Mouse (Mus musculus): ENCODE measurements around the gene Fermt3.
"Not testable (repeated sequence)": the region's sequence is repeated elsewhere in the genome, so short reads cannot be mapped to it uniquely, and the experiment has no call there.

Gene Fermt3

GRCm38 (mm10) chr19:6991166-6991565 lies 28.1 kb downstream of the Fermt3 start:
- DNase-seq (ENCODE audit: low spot score in 2 of 2), result not testable (repeated sequence)

- DNase-seq (ENCODE audit: low spot score in 2 of 2), result no peak
These were observed 28.6 kb downstream of the Fermt3 start for GRCm38 (mm10) chr19:6990712-6991111.

GRCm38 (mm10) chr19:6989251-6989650 lies 30.0 kb downstream of the Fermt3 start:
- no peak for DNase-seq (ENCODE audit: low spot score in 2 of 2)

GRCm38 (mm10) chr19:6987904-6988285 lies 31.4 kb downstream of the Fermt3 start:
- no peak for DNase-seq (ENCODE audit: low spot score in 2 of 2)

GRCm38 (mm10) chr19:6987061-6987903 lies 32.0 kb downstream of the Fermt3 start, which contains the start of gene Vegfb:
Gene Vegfb (minus strand): TSS chr19:6987651.
- peak; percentile 68 to 71 for DNase-seq (ENCODE audit: low spot score in 2 of 2)

GRCm38 (mm10) chr19:6985951-6986708 lies 33.1 kb downstream of the Fermt3 start:
- no peak for DNase-seq (ENCODE audit: low spot score in 2 of 2)

- no peak for DNase-seq (ENCODE audit: low spot score in 2 of 2)
These were observed 34.0 kb downstream of the Fermt3 start for GRCm38 (mm10) chr19:6985300-6985699.

GRCm38 (mm10) chr19:6983621-6984020 lies 35.6 kb downstream of the Fermt3 start:
- no peak for DNase-seq (ENCODE audit: low spot score in 2 of 2)

GRCm38 (mm10) chr19:6981465-6981864 lies 37.8 kb downstream of the Fermt3 start:
- DNase-seq (ENCODE audit: low spot score in 2 of 2), result no peak

GRCm38 (mm10) chr19:6980381-6981093 lies 38.7 kb downstream of the Fermt3 start, which contains the start of gene Fkbp2:
Gene Fkbp2 (minus strand): TSS chr19:6980501.
- peak; percentile 98 for DNase-seq (ENCODE audit: low spot score in 2 of 2)

GRCm38 (mm10) chr19:6979486-6980380 lies 39.5 kb downstream of the Fermt3 start:
- peak; percentile 99 to 100 for DNase-seq (ENCODE audit: low spot score in 2 of 2)

GRCm38 (mm10) chr19:6979001-6979479 lies 40.2 kb downstream of the Fermt3 start:
- DNase-seq (ENCODE audit: low spot score in 2 of 2), result peak in 1 of 2 experiments; percentile 42

- no peak for DNase-seq (ENCODE audit: low spot score in 2 of 2)
These were observed 40.7 kb downstream of the Fermt3 start for GRCm38 (mm10) chr19:6978639-6978974.

- DNase-seq (ENCODE audit: low spot score in 2 of 2), result no peak
These were observed 41.3 kb downstream of the Fermt3 start for GRCm38 (mm10) chr19:6977759-6978638.

- DNase-seq (ENCODE audit: low spot score in 2 of 2), result peak; percentile 88 to 94
These were observed 43.4 kb downstream of the Fermt3 start, which contains the start of gene Plcb3 for GRCm38 (mm10) chr19:6975537-6976521. Gene Plcb3 (minus strand): TSS chr19:6976470.

GRCm38 (mm10) chr19:6974211-6975205 lies 44.8 kb downstream of the Fermt3 start, which contains the start of gene Ppp1r14b:
Gene Ppp1r14b (plus strand): TSS chr19:6974968.
- DNase-seq (ENCODE audit: low spot score in 2 of 2), result peak; percentile 81 to 83

- no peak for DNase-seq (ENCODE audit: low spot score in 2 of 2)
These were observed 45.6 kb downstream of the Fermt3 start for GRCm38 (mm10) chr19:6973581-6974190.

All from thymus, postnatal 10 days (tissue).